Mouse (Mus musculus) forebrain, embryonic 12.5 days (tissue): Measurements from ENCODE around the gene Mical3. TPM values are rescaled to one million over a fixed set of nuclear protein-coding genes. Genes with fewer than 3 reads are reported as not detected.

Experiments used
- ATAC-seq: fragments of 200-750 bp; cut with Nextera tagmentation; 2 replicates; pipeline ENCODE4 v1.8.0; 2017; ENCODE audit warnings: moderate TSS enrichment; ENCODE audit not compliant: low FRiP score
- H3K27ac ChIP-seq: fragments of 300-500 bp; sonication (generic); 2 replicates; pipeline ENCODE4 v1.5.1; 2016; ENCODE audit warnings: mild to moderate bottlenecking
- H3K27me3 ChIP-seq: fragments of 300-500 bp; sonication (generic); 2 replicates; pipeline ENCODE4 v1.6.1; 2016; ENCODE audit warnings: mild to moderate bottlenecking
- H3K36me3 ChIP-seq: fragments of 300-500 bp; sonication (generic); replicated peaks from 2 replicates; pipeline ENCODE4 v1.6.1; 2016; ENCODE audit warnings: mild to moderate bottlenecking
- H3K4me1 ChIP-seq: fragments of 300-500 bp; sonication (generic); 2 replicates; pipeline ENCODE4 v1.6.1; 2016
- H3K4me2 ChIP-seq: fragments of 300-500 bp; sonication (generic); 2 replicates; pipeline ENCODE4 v1.6.1; 2016; ENCODE audit warnings: mild to moderate bottlenecking, moderate library complexity
- H3K4me3 ChIP-seq: fragments of 300-500 bp; sonication (generic); replicated peaks from 2 replicates; pipeline ENCODE4 v1.5.1; 2016; ENCODE audit warnings: mild to moderate bottlenecking
- H3K9ac ChIP-seq: fragments of 300-500 bp; sonication (generic); 2 replicates; pipeline ENCODE4 v1.6.1; 2016; ENCODE audit warnings: mild to moderate bottlenecking
- H3K9me3 ChIP-seq: fragments of 300-500 bp; sonication (generic); 2 replicates; pipeline ENCODE4 v1.6.1; 2016
- WGBS: fragments of 180-500 bp; shearing (Covaris S2); methylation state at CpG from one replicate; pipeline ENCODE4 v1.1.7; 2016; 5-methylcytosine and 5-hydroxymethylcytosine counted together
- polyA plus RNA-seq: library from polyadenylated mRNA; unstranded; fragments of >200 nt; fragmentation: Nextera tagmentation; extraction: Ambion mirVana; gene quantifications from 2 replicates; pipeline ENCODE4 v1.2.1, GENCODE M21; 2016

Gene Mical3
- polyA plus RNA-seq, 1 experiment from 2014 or later = 17.6 TPM

DNA sequence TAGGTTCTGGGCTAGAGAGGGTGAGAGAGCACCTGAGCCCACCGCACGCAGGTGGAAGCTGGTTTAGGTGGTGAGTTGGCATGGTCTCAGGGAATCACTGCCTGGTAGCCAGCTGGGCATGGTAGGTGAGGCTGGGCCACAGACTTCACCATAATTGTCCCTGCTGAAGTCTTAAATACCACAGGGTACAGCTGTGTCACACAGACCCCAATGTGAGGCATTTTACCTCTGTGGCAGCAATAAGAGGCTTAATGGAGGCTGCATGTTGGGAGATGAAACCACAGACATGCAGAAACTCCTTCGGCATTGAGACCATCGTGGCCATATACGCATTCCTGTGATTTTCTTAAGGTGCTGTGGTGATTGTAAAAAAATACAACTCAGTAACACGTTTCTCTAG is 178.3 kb downstream of the Mical3 start:
- no peak for ATAC-seq
- H3K27me3 ChIP-seq = no peaks in the 10 kb centered on the region
- H3K9me3 ChIP-seq = no peaks in the 10 kb centered on the region
- H3K4me3 ChIP-seq = no peak overlapping the region
- 89% methylated on average over 6 of the region's 6 CpGs for WGBS
- no peak overlapping the region for H3K9ac ChIP-seq
- peaks cover 11% of the 10 kb centered on the region for H3K36me3 ChIP-seq
- H3K4me1 ChIP-seq = no peaks in the 10 kb centered on the region
- H3K27ac ChIP-seq = no peak overlapping the region
- H3K4me2 ChIP-seq = no peak overlapping the region

DNA sequence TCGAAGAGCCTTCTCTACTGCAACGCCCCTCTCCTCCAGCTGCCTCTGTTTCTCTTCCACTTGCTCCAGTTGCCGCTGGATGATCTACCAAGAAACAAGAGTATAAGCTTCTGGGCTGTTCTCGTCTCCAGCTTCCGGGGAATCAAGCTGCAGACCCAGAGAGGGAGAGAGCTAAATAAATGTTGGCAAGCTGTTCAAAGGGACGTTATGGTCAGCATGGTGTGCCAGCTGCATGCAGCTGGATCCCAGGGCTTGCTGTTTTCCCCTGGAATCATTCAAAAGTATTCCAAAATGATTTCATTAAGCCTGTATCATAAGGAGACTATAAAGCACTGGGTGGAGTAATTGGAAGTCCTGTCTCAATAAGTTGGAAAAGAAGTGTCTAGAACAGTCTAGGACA is 179.5 kb downstream of the Mical3 start:
- H3K4me3 ChIP-seq = no peak overlapping the region
- peaks cover 8% of the 10 kb centered on the region for H3K36me3 ChIP-seq
- H3K27ac ChIP-seq = no peak overlapping the region
- no peaks in the 10 kb centered on the region for H3K4me1 ChIP-seq
- no peak overlapping the region for H3K4me2 ChIP-seq
- ATAC-seq = no peak
- WGBS = 94% methylated on average over 6 of the region's 6 CpGs
- H3K27me3 ChIP-seq = no peaks in the 10 kb centered on the region
- no peaks in the 10 kb centered on the region for H3K9me3 ChIP-seq
- no peak overlapping the region for H3K9ac ChIP-seq

DNA sequence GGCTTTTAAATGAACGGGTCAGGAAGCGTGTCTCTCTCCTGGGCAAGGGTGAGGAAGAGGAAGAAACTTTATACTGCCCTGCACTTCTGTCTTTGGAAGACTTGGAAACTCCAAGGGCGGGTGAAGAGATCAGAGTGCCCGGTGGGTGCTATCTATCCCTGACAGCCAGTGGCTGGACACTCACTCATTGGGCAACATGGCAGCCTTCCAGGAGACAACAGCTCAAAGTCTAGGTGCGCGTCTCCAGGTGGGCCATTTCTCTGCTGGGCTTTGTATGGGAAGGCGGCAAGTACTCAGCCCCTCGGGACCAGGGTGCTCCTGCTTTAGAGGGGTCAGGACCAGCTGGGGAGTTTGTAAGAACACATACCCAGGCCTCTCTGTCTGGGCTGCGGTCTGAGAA is 185.3 kb downstream of the Mical3 start:
- 95% methylated on average over 9 of the region's 9 CpGs for WGBS
- no peaks in the 10 kb centered on the region for H3K9me3 ChIP-seq
- no peaks in the 10 kb centered on the region for H3K4me1 ChIP-seq
- no peak for ATAC-seq
- H3K36me3 ChIP-seq = peaks cover 5% of the 10 kb centered on the region; the same call in 1 of the 2 replicates
- no peaks in the 10 kb centered on the region for H3K27me3 ChIP-seq
- no peak overlapping the region for H3K27ac ChIP-seq
- H3K9ac ChIP-seq = no peak overlapping the region
- no peak overlapping the region for H3K4me2 ChIP-seq
- H3K4me3 ChIP-seq = no peak overlapping the region

DNA sequence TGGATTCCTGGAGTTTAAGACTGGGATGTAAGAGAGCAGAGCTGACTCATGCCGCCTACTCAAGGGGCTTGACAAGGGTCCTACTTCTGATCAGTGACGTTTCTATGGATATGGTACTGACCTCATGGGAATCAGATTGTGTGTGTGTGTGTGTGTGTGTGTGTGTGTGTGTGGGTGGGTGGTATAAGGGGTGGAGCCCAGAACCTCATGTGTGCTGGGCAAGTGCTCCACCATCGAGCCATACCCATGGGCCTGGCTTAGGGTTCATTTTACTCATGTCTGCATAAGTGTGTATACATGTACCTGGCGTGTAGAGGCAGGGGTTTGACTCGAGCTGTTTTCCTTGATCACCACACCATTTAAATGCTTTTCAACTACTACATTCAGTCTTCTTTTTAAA is 186.8 kb downstream of the Mical3 start:
- no peak for ATAC-seq
- peaks cover 3% of the 10 kb centered on the region; the same call in 1 of the 2 replicates for H3K36me3 ChIP-seq
- no peaks in the 10 kb centered on the region for H3K27me3 ChIP-seq
- no peak overlapping the region for H3K4me3 ChIP-seq
- H3K4me1 ChIP-seq = no peaks in the 10 kb centered on the region
- no peak overlapping the region for H3K4me2 ChIP-seq
- no peak overlapping the region for H3K27ac ChIP-seq
- H3K9ac ChIP-seq = no peak overlapping the region
- no peaks in the 10 kb centered on the region for H3K9me3 ChIP-seq
- WGBS = 84% methylated on average over 5 of the region's 5 CpGs

DNA sequence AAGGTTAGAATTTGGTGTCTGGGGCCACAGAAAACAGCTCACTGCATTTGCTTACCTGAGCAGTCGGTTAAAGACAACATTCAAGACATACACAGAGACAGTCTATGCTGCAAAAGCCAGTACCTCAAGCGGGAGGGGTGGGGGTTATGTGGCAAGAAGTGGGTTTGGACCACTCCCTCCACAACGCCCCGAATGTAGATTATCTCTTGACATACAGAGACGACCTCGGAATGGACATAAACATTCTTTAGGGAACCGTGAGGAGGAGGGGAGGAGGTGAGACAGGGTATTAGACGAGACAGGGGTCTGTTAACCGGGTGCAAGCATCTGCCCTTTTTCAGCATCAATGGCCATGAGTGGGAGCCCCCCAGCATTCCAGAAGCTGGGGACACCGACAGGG is 187.2 kb downstream of the Mical3 start:
- no peak for ATAC-seq
- H3K9ac ChIP-seq = no peak overlapping the region
- H3K27ac ChIP-seq = no peak overlapping the region
- no peaks in the 10 kb centered on the region for H3K4me1 ChIP-seq
- no peaks in the 10 kb centered on the region for H3K27me3 ChIP-seq
- no peak overlapping the region for H3K4me2 ChIP-seq
- WGBS = 87% methylated on average over 10 of the region's 10 CpGs
- H3K4me3 ChIP-seq = no peak overlapping the region
- peaks cover 3% of the 10 kb centered on the region; the same call in 1 of the 2 replicates for H3K36me3 ChIP-seq
- no peaks in the 10 kb centered on the region for H3K9me3 ChIP-seq

DNA sequence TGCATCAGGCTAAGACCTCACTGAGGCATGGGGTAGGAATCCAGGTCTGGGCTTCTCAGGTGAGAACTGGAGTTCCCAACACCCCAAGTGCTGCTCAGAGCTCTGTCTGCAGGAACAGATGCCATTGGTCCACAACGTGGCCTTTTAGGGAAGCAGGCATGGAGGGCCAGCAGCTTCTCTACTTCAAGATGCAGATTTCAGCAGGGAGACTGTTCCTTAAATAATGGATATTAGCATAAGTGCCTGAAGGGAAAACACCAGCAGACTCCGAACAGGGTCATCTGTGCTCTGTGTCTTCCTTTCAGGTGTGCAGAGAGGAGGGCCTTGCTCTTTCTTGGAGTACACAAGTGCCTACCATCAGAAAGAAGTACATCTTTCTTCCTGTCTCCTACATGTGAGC is 187.7 kb downstream of the Mical3 start:
- Histone ChIP-seq H3K27me3 (no peaks in the 10 kb centered on the region), H3K9ac (no peak overlapping the region), H3K9me3 (no peaks in the 10 kb centered on the region), H3K4me2 (no peak overlapping the region), H3K4me1 (peaks cover 4% of the 10 kb centered on the region; the same call in 1 of the 2 replicates), H3K27ac (no peak overlapping the region), H3K4me3 (no peak overlapping the region), H3K36me3 (0 out of 2 replicates have a peak, but pooled peaks cover 3% of the 10 kb centered on the region)
- ATAC-seq = no peak
- 67% methylated on average over 2 of the region's 2 CpGs for WGBS

DNA sequence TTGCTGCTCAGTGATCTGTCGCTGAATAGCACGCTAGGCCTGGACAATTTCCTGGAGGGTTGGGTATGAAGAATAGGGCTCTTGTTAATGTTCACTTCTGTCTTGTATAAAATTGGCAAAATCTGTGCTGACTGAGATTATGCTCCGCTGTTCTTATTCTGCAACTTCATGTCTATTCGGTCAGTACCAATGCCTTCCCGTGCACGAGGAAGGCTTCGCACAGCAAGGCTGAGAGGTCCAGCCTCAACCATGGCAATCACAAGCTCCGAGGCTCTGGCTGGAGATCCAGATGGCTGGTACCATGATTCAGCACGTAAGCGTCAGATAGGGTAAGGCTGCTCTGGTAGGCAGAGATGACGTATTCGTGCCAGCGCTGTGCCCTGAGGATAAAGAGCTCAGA is 189.2 kb downstream of the Mical3 start:
- no peaks in the 10 kb centered on the region for H3K9me3 ChIP-seq
- no peak overlapping the region for H3K27ac ChIP-seq
- 93% methylated on average over 13 of the region's 13 CpGs for WGBS
- no peak overlapping the region for H3K4me3 ChIP-seq
- H3K36me3 ChIP-seq = 0 out of 2 replicates have a peak, but pooled peaks cover 3% of the 10 kb centered on the region
- no peaks in the 10 kb centered on the region for H3K27me3 ChIP-seq
- no peak overlapping the region for H3K9ac ChIP-seq
- H3K4me2 ChIP-seq = no peak overlapping the region
- no peak for ATAC-seq
- peaks cover 4% of the 10 kb centered on the region; the same call in 1 of the 2 replicates for H3K4me1 ChIP-seq

DNA sequence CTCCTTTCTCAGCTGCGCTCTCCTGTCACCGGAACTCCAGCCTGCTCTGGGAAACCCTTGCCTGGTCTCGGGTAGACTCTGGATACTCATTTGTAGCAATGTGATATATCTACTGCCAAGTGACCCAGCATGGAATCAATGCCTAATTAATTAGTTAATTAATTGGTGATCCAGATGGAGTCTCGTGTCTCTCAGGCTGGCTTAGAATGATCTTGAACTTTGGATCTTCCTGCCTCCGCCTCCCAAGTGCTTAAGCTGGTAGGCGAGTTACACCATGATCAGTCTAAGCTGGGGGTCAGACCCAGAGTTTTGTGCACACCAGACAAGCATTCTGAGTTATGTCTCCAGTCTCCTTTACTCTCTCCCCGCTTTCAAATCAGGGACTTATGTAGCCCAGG is 189.7 kb downstream of the Mical3 start:
- 78% methylated on average over 7 of the region's 7 CpGs for WGBS
- ATAC-seq = no peak

DNA sequence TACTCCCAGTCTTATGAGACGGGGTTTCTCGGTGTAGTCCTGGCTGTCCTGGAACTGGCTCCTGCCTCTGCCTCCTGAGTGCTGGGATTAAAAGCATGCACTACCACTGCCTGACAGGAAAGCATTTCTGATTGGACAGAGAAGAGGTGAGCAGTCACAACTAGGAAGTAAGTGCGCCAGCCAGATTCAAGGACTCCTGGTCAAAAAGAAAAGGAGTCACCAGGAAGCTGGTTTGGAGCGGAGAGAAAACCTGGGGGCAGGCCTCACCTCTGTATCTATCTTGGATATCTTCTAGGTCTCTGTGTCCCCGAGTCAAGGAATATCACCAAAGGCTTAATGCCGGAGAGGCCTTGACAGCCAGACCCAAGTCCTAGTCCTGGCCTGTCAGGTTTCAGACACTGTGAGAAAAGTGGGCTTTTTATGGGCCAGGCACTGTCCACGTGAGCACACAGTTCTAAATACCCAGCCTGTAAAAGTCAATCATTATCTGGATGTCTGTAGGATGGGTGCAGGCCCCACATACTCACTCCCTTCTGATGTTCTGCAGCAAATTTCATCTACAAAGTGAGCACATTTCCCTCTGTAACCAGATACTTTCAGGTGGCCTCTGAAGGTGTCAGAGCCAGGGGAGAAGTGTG is 190.2 kb downstream of the Mical3 start:
- H3K36me3 ChIP-seq = no peaks in the 10 kb centered on the region
- WGBS = 90% methylated on average over 7 of the region's 7 CpGs
- H3K4me3 ChIP-seq = no peak overlapping the region
- no peak overlapping the region for H3K9ac ChIP-seq
- no peaks in the 10 kb centered on the region for H3K9me3 ChIP-seq
- H3K4me1 ChIP-seq = peaks cover 4% of the 10 kb centered on the region; the same call in 1 of the 2 replicates
- no peak overlapping the region for H3K27ac ChIP-seq
- no peaks in the 10 kb centered on the region for H3K27me3 ChIP-seq
- no peak overlapping the region for H3K4me2 ChIP-seq
- ATAC-seq = no peak

More for the DNA sequence above, 189.7 kb downstream of the Mical3 start:
- Histone ChIP-seq H3K9ac (no peak overlapping the region), H3K27ac (no peak overlapping the region), H3K27me3 (no peaks in the 10 kb centered on the region), H3K36me3 (0 out of 2 replicates have a peak, but pooled peaks cover 3% of the 10 kb centered on the region), H3K9me3 (no peaks in the 10 kb centered on the region), H3K4me2 (no peak overlapping the region), H3K4me1 (peaks cover 4% of the 10 kb centered on the region; the same call in 1 of the 2 replicates), H3K4me3 (no peak overlapping the region)

DNA sequence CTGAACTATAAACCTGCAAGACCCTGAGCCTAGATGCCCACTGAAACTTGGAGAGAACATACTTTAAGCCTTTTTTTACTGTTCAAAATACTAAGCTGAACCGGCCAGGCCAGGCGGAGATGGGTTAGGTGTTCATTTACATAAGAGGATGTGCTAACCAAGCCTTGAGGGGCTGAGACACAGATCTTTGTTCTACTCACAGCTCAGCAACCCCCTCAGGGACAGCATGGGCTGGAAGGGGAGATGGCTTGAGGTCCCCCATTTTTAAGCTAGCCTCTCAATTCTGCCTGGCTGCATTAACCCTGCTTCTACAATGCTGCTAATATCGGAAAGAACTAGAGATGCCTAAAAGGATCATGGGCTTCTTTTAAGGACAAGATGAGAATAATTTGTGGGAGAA is 191.0 kb downstream of the Mical3 start:
- Histone ChIP-seq H3K27ac (no peak overlapping the region), H3K9me3 (no peaks in the 10 kb centered on the region), H3K4me2 (no peak overlapping the region), H3K4me1 (peaks cover 4% of the 10 kb centered on the region; the same call in 1 of the 2 replicates), H3K9ac (no peak overlapping the region), H3K4me3 (no peak overlapping the region), H3K27me3 (no peaks in the 10 kb centered on the region), H3K36me3 (peaks cover 3% of the 10 kb centered on the region; the same call in 1 of the 2 replicates)
- WGBS = 85% methylated on average over 3 of the region's 3 CpGs
- ATAC-seq = no peak

DNA sequence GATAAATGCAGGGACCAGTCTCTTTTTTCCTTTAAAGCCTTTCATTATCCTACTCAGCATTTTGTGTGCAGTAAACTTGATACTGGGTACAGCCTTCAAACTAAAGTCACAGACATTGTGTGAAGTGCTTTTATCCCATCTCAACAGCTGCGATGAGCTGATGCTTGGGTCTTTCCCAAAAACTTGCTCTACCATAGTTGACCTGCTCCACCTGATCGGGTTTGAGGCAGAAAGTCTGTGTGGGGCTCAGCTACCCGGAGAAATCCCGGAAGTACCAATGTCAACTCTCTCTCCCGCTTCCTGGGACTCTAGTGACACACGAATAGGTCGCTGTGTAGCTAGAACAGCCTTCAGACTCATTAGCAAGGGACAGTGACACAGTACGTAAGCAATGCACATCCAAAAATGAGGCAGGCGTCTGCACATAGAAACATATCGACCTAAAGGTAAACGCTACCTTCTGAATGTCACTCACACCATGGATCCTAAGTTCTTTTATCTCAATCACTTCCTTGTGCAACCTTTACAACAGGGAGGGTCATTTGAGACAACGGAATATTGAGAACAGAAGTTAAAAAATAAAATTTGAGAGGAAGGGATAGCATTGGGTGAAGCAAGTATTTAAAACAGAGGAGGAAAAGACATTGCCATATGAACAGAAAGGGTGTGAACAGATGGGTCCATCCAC is 191.9 kb downstream of the Mical3 start:
- no peak for ATAC-seq
- H3K9me3 ChIP-seq = no peaks in the 10 kb centered on the region
- 93% methylated on average over 12 of the region's 12 CpGs for WGBS

DNA sequence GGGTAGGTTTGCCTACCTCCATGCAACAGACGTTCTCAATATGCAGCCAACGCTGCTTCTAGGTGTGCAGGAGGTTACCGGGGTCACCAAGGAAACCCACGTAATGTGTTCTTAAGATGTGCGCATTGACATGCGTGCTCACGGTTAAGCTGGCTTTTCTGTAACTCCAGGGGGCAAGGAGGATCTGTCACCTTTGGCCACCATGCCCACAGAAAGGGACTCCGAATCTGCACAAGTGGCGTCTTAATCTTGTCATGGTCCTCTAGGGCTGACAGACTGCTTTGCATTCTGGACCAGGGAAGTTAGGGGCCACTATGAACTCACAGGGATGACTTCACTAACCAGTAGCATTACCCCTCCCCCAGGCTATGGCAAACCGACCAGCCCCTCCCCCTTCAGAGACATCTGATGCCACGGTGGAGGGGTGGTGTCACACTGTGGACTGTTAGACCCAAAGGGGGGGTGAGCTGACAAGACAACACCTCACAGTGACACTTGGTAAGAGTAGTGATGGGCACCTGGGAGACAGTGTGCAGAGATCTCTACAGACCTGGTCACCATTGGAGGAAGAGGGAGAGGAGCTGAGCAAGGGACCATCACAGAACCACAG is 192.7 kb downstream of the Mical3 start:
- no peak overlapping the region for H3K9ac ChIP-seq
- no peak overlapping the region for H3K27ac ChIP-seq
- no peak for ATAC-seq
- H3K27me3 ChIP-seq = no peaks in the 10 kb centered on the region
- H3K9me3 ChIP-seq = no peaks in the 10 kb centered on the region
- peaks cover 4% of the 10 kb centered on the region; the same call in 1 of the 2 replicates for H3K4me1 ChIP-seq
- H3K4me3 ChIP-seq = no peak overlapping the region
- H3K36me3 ChIP-seq = peaks cover 16% of the 10 kb centered on the region
- WGBS = 86% methylated on average over 11 of the region's 11 CpGs
- no peak overlapping the region for H3K4me2 ChIP-seq

More for the DNA sequence above, 191.9 kb downstream of the Mical3 start:
- H3K36me3 ChIP-seq = peaks cover 11% of the 10 kb centered on the region
- no peak overlapping the region for H3K27ac ChIP-seq
- H3K9ac ChIP-seq = no peak overlapping the region
- H3K4me2 ChIP-seq = no peak overlapping the region
- peaks cover 4% of the 10 kb centered on the region; the same call in 1 of the 2 replicates for H3K4me1 ChIP-seq
- H3K27me3 ChIP-seq = no peaks in the 10 kb centered on the region
- H3K4me3 ChIP-seq = no peak overlapping the region
